Mouse (Mus musculus) embryo, embryonic 10 days (tissue): Measurements from ENCODE around the gene Cfap299.

Experiments
- DNase-seq: peaks from one replicate; pipeline ENCODE4 v3.0.0-alpha.2; 2015; ENCODE audit warnings: low spot score

The Cfap299 gene

DNA sequence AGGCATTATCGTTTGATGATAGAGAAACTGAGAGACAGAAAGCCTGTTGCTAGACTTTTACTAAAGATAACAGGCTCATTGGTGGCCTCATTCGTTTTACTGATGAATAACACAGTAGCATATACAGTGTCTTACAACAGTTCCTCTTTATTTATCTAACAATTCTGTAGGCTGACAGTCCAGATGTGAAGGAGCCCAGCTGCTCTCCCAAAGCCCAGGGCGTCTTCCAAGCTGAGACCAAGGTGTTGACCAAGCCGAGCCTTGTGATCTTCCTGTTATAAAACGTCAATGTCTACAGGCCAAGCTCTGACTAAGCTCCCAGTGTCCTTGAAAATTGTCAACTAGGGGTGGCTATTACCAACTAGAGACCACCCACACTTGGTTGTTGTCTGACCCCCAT, 321.9 kb downstream of the Cfap299 start:
- no peak for DNase-seq

DNA sequence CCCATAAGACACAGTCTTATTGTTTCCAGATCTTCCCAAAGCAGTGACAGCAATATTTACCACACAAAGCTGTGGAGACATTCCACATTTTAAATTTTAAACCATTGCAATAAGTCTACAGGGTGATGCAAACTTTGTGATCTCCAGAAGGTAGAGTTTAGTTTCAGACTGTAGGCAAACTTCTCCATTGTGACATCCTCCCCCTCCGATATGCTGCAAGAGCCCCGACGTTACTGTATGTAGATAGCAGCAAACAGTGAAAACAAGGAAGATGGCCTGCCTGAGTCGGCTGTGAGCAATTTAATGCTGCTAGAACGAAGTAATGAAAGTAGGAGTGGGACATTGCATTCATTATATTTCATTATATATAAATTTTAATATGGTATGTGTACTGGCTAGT, 359.1 kb downstream of the Cfap299 start:
- no peak for DNase-seq

DNA sequence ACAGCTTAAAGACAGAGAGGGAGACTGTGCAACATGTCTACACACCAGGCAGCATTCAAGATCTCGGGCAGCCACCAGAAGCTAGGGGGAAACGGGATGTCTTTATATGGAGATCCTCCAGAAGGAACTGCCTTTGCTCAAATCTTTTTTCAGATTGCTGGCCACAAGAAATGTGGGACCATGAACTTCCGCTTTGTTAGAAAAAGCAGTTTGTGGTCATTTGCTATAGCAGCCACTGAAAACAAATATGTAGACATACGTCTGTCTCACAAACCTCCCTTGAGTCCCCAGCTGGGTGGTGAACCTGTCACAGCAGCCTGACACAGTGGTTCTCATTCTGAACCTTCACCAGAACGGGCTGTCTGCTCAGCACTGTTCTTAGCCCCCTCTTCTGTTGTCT, 363.0 kb downstream of the Cfap299 start:
- DNase-seq, result no peak

- peak; percentile 9 for DNase-seq
These were observed 367.2 kb downstream of the Cfap299 start for GRCm38 (mm10) chr5:98696336-98696735.

GRCm38 (mm10) chr5:98703963-98704362, 374.9 kb downstream of the Cfap299 start:
- DNase-seq, result no peak

DNA sequence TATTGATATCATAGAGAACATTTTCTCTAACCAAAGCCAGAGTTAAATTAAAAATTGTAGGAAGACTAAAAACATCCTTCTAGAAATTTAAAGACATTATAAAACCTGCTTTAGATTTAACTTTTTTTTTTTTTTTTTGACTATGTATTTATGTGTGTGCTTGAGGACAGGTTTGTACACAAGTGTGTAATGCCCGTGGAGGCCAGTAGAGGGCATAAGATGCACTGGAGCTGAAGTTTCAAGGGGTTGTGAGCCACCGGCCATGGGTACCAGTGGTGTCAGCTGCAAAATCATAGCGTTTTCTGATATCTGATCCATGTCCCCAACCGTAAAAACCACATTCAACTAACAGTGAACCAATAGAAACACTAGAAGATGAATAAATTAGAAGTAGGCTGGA, 377.5 kb downstream of the Cfap299 start:
- DNase-seq, result peak; percentile 17

GRCm38 (mm10) chr5:98715392-98715791, 386.3 kb downstream of the Cfap299 start:
- DNase-seq, result no peak

DNA sequence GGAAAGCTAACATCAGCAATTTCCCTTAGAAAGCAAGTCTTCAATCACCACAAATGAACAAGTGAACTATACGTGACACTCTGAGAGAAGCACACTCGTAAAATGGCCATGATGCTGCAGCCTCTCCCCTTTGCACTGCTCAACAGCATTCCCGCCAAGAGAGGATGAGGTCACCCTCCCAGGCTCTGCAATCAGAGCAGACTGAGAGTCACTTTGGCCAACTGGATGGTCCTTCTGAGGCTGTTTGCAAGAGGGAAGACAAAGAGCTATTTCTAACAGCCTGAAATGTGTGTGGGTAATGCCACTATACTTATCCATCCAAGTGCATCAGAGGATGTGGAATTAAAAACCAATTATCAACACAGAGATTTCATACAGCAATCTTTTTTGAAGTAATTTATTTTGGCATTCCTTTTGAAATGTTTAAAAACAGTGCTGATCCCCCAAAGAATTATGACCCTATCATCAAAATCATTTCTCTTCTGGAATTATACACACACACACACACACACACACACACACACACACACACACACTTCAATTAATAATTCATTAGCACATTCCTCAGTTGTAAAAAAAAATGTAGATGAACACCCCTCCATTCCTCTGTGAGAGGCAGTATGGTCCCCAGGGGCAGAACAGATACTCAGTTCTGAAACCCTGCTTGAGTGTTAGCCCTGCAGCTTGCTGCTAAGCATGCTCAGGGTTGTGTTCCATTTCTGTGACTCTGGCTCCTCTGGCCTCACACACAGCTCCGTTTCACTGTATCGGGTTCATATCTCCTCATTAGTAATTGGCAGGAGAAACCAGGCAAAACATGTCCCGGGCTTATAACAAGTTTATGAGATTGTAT, 403.3 kb downstream of the Cfap299 start:
- peak; percentile 8 for DNase-seq

- no peak for DNase-seq
These were observed 403.9 kb downstream of the Cfap299 start for GRCm38 (mm10) chr5:98733010-98733399.

DNA sequence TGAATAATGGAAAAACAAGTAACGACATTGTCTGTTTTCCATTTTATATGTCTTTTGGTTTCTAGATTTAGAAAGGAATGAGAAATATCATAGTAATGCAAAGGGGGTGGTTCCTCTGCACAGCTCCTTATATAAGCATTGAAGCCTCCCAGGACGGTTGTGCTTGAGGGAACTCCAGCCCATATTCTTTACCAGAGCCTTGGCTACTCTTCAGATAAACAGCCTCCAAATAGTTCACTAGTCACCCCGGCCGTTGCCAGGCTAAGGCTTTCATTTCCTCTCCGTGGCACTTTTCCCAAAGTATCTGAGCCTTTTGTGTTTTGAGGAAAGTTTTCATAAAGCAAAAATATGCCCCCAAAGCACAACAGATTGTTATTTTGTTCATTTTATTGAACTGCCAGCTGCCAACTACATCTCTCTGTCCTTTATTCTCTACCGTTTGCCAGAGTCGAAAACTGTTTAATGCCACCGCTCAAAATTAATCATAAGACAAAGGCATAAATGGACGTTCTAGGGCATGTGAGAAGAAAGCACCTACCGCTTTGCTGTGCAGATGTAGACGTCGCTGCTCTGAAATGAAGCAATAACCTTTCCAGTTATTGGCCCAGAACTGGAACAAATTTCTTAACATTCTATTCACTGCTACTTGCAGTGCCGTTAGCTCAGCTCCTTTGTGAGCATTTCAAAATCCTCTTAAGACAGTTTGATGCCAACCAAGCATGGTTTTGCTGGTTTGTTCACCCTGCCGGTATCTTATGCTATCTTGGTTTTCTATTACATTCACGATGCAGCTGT, 433.0 kb downstream of the Cfap299 start:
- no peak for DNase-seq

DNA sequence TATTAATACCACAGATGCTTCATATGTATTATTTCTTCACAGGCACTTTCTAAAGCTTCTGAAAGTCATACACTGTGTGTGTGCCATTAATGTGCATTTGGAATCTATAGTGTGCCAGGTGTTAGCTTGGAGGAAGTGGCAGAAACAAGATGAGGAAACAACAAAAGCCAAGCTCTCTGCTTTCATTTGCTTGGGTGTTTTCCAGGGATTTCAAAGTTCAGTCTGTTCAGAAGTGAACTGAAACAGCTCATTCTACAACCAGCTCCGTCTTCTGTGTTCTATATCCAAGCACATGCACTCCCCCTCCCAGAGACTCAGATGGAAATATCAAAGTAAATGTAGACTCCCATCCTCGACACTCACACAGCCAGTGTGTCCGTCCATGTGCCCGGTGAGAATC, 449.5 kb downstream of the Cfap299 start:
- no peak for DNase-seq

DNA sequence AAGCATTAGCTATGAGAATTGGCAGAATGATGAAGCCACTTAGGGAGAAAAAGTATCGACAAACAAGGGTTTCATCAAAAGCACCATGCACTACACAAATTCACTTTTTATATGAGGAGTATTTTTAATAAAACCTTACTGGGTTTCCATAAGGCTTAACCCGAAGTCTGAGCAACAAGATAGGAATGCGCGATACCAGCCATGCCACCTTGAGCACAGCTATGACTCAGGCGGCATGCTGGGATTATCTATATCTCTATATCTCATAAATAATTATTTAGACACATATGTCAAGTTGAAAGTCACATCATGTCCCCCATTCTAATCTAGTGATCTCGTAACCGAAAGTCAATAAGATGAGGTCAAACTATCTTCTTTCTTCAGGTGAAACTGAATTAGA, 453.0 kb downstream of the Cfap299 start:
- no peak for DNase-seq

- DNase-seq, result no peak
These were observed 458.6 kb downstream of the Cfap299 start for GRCm38 (mm10) chr5:98787735-98788134.

GRCm38 (mm10) chr5:98788568-98788967, 459.5 kb downstream of the Cfap299 start:
- DNase-seq, result no peak

DNA sequence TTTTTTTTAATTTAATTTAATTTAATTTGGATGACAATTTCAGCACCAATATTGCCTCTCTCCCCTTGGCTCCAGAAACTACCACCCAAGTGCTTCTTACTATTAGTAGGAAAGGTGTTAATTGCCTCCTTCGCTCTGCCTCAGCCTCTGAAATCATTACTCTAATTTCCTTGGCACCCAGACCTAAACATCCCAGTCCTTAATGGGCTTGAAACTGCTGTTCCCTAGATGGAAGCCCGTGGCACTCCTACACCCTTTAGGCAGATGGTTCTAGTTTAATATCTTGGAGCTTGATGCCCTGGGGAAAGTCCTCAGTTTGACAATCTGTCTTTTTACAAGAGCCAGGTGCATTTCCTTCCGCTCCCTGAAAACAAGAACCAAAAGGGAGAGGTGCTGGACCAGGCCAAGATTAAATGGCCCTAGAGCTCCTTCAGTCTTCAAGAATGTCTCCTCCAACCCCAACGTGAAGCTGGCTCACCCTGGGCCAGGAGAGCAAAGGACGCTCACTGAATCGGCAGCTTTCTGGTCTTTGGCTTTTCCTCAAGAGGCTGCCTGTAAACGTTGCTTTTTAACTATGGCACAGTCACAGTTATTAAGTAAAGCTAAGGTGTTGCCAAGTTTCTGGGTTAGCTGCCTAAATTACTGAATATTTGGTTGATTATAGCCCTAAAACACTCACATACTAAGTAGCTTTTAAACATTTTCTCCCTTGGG, 461.9 kb downstream of the Cfap299 start:
- DNase-seq, result no peak

DNA sequence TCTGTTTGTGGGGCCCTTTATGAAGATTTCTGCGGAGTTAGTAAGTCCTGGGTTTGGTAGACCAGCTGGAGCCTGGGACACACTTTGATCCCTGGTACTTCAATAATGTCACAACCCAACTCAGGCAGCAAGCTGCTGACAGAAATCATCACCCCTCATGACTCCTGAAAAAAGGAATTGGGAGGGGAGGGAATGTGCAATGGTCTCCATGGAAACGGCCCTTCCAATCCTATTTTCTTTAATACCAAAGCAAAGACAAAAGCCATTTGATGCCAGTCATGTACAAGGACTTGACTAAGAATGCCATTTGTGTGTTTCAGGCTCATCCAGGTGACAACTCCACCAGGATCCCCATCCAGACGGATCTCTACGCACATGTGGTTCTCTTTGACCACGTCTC, 472.4 kb downstream of the Cfap299 start:
- DNase-seq, result no peak

GRCm38 (mm10) chr5:98804761-98805160, 475.7 kb downstream of the Cfap299 start:
- DNase-seq, result no peak

- DNase-seq, result no peak
These were observed 477.4 kb downstream of the Cfap299 start for GRCm38 (mm10) chr5:98806492-98806891.

DNA sequence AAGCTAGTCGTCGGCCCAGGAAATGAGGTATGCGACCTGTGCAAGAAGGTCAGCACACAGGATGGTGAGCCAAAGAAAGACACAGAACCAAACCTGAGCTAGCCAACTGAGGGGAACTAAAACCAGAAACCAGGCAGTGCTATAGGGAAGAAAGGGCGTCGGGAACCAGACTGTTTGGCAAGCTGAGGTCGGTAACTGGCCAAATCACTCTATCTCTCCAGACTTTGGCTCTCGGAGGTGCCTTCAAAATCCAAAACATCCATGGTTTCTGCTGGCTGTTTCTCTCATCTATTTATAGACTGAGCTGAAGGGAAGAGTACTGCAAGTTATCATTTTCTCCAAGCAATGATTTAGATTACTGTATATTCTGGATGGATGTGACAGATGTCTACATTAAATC, 477.9 kb downstream of the Cfap299 start:
- DNase-seq, result no peak

- DNase-seq, result peak; percentile 29
These were observed 478.8 kb downstream of the Cfap299 start for GRCm38 (mm10) chr5:98807953-98808352.

DNA sequence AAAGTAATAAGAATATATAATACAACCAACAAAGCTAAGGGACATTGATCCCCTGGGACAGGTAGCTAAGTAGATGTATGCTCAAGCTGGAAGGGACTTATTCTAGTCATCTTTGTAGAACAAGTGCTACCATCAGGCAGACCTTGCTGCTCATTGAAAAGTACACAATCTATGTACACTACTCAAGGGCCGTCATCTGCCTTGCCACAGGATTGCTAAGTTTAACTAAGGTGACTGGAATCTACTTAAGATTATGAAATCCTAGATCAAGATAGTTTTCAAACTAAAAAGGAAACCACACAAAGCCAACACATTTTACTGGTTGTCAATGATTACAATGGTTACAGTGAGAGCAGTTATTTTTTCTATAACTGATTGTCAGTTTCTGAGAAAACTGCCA, 483.3 kb downstream of the Cfap299 start:
- no peak for DNase-seq

GRCm38 (mm10) chr5:98815269-98815668, 486.2 kb downstream of the Cfap299 start:
- DNase-seq, result no peak

GRCm38 (mm10) chr5:98833760-98834159, 504.7 kb downstream of the Cfap299 start:
- DNase-seq, result no peak
